Mouse (Mus musculus): Measurements from ENCODE around the gene Plbd2.

- no peak for TF ChIP-seq CTCF (conservative IDR thresholded peaks at IDR 0.05; ENCODE audit: low read length)
- no peak for TF ChIP-seq NANOG (IDR thresholded peaks at IDR 0.05; ENCODE audit: borderline replicate concordance, low read length)
Observed at GRCm38 (mm10) chr5:120512911-120513555, 9.6 kb upstream of the Plbd2 start.

All from E14TG2a.4 (cell line).